Mouse (Mus musculus) E14TG2a.4 (cell line): ENCODE data around the gene Cwc25.

Experiments
- H3K27me3 ChIP-seq: 2 replicates; pipeline ENCODE4 v1.6.1; 2014; ENCODE audit warnings: low read length, control low read depth; ENCODE audit not compliant: insufficient read depth
- H3K36me3 ChIP-seq: 2 replicates; pipeline ENCODE4 v1.6.1; 2014; ENCODE audit warnings: low read length, control low read depth; ENCODE audit not compliant: insufficient read depth
- H3K4me1 ChIP-seq: replicated peaks from 2 replicates; pipeline ENCODE4 v1.6.1; 2014; ENCODE audit warnings: low read depth, low read length, control low read depth
- H3K4me3 ChIP-seq: replicated peaks from 2 replicates; pipeline ENCODE4 v1.5.1; 2014; ENCODE audit warnings: mild to moderate bottlenecking, low read length
- H3K9me3 ChIP-seq: 2 replicates; pipeline ENCODE4 v1.6.1; 2014; ENCODE audit warnings: low read length, control low read depth
- CTCF ChIP-seq: conservative IDR thresholded peaks from 2 replicates; pipeline ENCODE4 v1.5.1; 2014; ENCODE audit warnings: low read length
- NANOG ChIP-seq: IDR thresholded peaks from 2 replicates; pipeline ENCODE4 v1.6.1; 2014; ENCODE audit warnings: borderline replicate concordance, low read length, mixed read lengths
- POU5F1 ChIP-seq: IDR thresholded peaks from 2 replicates; pipeline ENCODE4 v1.6.1; 2014; ENCODE audit warnings: low read length, borderline replicate concordance

Cwc25 gene

DNA sequence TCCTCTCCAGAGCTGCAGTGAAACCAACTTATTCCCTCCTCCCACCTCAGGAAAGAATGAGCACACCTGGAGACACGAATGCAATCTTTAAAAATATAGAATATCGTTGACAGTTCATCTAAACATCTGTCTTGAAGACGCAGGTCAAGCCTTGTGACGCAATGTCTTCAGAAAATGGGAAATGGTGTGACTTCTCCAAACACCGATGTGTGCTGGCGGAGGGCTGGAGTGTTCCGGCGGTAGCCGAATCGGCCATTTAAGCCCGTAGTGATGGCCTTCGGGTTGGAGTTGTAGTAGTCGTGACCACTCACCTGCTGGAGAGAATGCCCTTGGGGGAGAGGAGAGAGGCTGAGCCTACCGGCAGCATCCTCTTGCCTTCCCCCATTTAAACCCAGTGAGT lies 5.1 kb upstream of the Cwc25 start:
- TF ChIP-seq POU5F1 (no peak), NANOG (no peak), CTCF (no peak)

DNA sequence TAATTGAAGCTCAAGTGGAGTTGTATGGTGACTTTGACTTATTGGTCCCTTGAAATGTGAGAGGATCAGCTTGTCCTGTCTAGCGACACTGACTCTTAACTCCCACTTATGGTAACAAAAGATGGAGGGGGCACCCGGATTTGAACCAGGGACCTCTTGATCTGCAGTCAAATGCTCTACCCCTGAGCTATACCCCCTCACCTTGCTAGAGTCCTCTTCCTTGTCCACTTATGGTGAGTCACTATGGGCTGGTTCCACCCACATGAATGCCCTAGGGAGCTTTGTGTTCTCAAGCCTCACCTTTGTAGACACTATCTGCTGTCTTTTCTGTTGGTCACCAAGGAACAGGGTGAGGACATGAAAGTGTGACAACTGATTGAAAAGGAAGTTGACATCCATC lies 3.3 kb upstream of the Cwc25 start:
- Histone ChIP-seq H3K4me1 (peaks cover 36% of the 10 kb centered on the region), H3K9me3 (no peaks in the 10 kb centered on the region), H3K36me3 (peaks cover 12% of the 10 kb centered on the region), H3K4me3 (no peak overlapping the region), H3K27me3 (0 out of 2 replicates have a peak, but pooled peaks cover 3% of the 10 kb centered on the region)
- TF ChIP-seq NANOG, result no peak
- no peak for TF ChIP-seq CTCF
- TF ChIP-seq POU5F1, result no peak

More for the DNA sequence above, 5.1 kb upstream of the Cwc25 start:
- Histone ChIP-seq H3K36me3 (peaks cover 23% of the 10 kb centered on the region), H3K4me3 (no peak overlapping the region), H3K9me3 (no peaks in the 10 kb centered on the region), H3K4me1 (peaks cover 41% of the 10 kb centered on the region), H3K27me3 (0 out of 2 replicates have a peak, but pooled peaks cover 3% of the 10 kb centered on the region)

DNA sequence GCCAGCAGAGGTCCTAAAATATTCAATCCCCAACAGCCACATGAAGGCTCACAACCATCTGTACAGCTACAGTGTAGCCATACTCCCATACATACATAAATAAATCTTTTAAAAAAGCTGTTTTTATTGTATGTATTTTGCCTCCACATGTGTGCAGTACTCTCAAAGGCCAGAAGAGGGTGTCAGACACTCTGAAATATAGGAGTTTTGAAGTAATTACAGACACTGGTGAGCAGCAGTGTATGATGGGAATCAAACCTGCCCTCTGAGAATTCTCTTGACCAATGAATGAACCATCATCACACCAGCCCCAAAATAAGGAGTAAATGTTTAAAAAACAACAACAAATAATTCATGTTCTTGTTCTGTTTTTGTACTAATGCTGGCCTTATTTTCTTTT lies 4.7 kb downstream of the Cwc25 start:
- Histone ChIP-seq H3K27me3 (no peaks in the 10 kb centered on the region), H3K4me1 (peaks cover 52% of the 10 kb centered on the region), H3K36me3 (peaks cover 84% of the 10 kb centered on the region), H3K9me3 (no peaks in the 10 kb centered on the region), H3K4me3 (no peak overlapping the region)
- TF ChIP-seq NANOG, result no peak
- peak; percentile 63 for TF ChIP-seq CTCF

DNA sequence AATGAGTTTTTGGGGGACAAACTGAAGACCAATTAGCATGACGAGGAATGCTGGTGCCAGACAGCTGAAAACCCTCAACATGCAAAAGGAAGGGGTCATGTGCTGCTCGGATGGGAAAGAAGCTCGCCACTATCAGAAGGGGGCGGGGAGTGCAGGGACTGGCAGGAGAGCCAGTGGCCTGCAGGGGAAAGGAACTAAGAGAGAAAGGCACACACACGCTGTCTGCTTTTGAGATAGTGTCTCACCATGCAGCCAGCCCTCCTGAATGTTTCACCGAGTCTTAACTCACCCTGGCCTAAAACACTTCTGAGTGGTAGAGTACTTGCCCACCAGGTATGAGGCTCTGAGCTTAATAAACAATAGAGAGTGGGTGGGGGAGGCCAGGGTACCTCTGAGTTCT lies 7.4 kb downstream of the Cwc25 start:
- H3K27me3 ChIP-seq, result no peaks in the 10 kb centered on the region
- no peaks in the 10 kb centered on the region for H3K9me3 ChIP-seq
- H3K4me1 ChIP-seq, result peaks cover 43% of the 10 kb centered on the region
- no peak for TF ChIP-seq POU5F1
- TF ChIP-seq CTCF, result no peak
- TF ChIP-seq NANOG, result no peak
- H3K36me3 ChIP-seq, result peaks cover 96% of the 10 kb centered on the region
- H3K4me3 ChIP-seq, result no peak overlapping the region

DNA sequence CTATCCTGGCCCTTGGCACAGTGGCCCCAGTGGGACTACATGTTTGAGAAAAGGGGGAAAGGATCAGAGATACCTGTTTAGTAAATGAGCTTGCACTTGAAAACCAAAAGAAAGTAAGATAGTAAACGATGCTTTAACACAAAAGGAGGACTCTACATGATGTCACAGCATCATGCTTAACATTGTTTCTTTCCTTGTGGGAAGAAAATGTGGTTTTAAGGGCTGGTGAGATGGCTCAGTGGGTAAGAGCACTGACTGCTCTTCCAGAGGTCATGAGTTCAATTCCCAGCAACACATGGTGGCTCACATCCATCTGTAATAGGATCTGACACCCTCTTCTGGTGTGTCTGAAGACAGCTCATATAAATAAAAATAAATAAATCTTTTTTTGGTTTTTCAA lies 8.2 kb downstream of the Cwc25 start:
- peaks cover 35% of the 10 kb centered on the region for H3K4me1 ChIP-seq
- no peaks in the 10 kb centered on the region for H3K27me3 ChIP-seq
- H3K4me3 ChIP-seq, result no peak overlapping the region
- H3K36me3 ChIP-seq, result peaks cover 98% of the 10 kb centered on the region
- TF ChIP-seq POU5F1, result no peak
- TF ChIP-seq NANOG, result no peak
- TF ChIP-seq CTCF, result no peak
- no peaks in the 10 kb centered on the region for H3K9me3 ChIP-seq

DNA sequence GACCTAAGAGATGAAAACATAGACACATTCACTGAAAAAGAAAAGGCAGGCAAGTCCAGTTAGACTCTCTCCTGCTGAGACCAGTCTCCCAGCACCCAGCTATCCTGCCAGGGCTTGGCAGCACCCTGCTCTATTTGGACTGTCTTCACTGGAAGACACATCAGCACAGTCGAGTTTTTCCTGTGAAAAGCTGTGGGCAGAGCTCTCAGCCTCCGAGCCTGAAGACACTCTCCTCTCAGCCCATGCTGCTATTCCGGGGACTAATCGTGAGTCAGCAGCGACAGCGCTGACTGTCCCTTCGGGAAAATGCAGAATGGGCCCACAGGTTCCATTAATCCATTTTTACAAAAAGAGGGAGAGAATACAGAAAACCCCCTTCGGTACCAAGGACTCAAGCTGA lies 13.1 kb downstream of the Cwc25 start:
- Histone ChIP-seq H3K4me1 (peaks cover 17% of the 10 kb centered on the region), H3K27me3 (no peaks in the 10 kb centered on the region), H3K4me3 (no peak overlapping the region), H3K9me3 (no peaks in the 10 kb centered on the region), H3K36me3 (peaks cover 97% of the 10 kb centered on the region)
- no peak for TF ChIP-seq POU5F1
- TF ChIP-seq CTCF, result no peak
- no peak for TF ChIP-seq NANOG

DNA sequence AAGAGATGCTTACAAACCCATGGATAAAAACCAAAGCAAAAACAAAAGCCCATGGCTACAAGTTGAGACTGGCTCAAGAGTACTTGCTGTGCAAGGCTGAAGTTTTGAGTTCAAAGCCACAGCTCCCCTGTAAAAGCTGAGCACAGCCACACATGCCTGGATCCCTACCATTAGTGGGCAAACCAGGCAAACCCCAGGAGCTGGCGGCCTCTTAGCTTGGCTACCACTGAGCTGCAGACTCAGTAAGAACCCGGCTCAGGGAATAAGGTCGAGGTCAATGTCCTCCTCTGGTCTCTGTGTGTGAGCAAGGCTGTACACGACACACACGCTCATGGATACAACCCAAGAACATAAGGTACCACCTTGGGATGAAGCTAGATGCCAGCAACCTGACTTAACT lies 17.9 kb downstream of the Cwc25 start:
- H3K27me3 ChIP-seq, result no peaks in the 10 kb centered on the region
- H3K9me3 ChIP-seq, result no peaks in the 10 kb centered on the region
- no peak overlapping the region for H3K4me3 ChIP-seq
- H3K4me1 ChIP-seq, result peaks cover 26% of the 10 kb centered on the region
- TF ChIP-seq CTCF (no peak), POU5F1 (no peak), NANOG (no peak)
- H3K36me3 ChIP-seq, result peaks cover 76% of the 10 kb centered on the region

DNA sequence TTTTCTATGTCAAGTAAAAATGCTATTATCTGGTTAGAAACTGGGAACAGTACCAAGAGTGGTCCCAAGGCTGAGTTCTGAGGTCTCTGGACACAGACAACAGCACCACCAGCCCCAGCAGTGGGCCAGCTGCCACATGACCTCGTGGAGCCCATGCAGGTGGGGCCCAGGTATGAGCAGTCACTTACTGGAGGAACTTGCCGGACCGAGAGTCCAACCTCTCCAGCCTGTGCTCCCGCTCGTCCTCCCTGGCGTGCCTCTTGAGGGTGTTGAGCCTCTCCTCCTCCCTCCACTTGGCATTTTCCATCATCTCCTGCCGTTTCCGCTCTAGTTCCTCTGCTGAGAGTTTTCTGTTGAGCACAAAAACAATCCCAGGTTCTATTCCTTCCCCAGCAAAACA lies 18.6 kb downstream of the Cwc25 start:
- Histone ChIP-seq H3K4me1 (peaks cover 33% of the 10 kb centered on the region), H3K36me3 (peaks cover 72% of the 10 kb centered on the region), H3K9me3 (no peaks in the 10 kb centered on the region), H3K4me3 (no peak overlapping the region), H3K27me3 (no peaks in the 10 kb centered on the region)
- TF ChIP-seq CTCF, result no peak
- no peak for TF ChIP-seq POU5F1
- TF ChIP-seq NANOG, result no peak

DNA sequence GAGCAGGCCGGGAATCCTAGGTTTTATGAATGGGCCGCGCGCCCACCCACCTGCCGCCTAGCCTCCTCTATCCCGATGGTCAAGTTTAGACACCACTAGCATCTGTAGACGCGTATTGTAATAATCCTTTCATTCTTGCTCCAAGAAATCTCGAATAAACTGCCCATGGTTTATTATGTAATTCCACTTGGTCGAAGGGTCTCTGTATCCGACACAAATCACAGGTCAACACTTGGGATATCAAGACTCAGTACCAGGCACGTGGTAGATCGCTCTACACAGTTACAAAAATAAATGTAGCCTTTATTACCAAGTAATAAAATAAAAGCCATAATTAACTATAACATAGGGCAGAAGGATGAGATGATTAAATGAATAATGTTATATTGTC lies 21.0 kb downstream of the Cwc25 start:
- TF ChIP-seq POU5F1 (no peak), CTCF (no peak), NANOG (no peak)

More for the DNA sequence above, 21.0 kb downstream of the Cwc25 start:
- peaks cover 58% of the 10 kb centered on the region for H3K4me1 ChIP-seq
- H3K36me3 ChIP-seq, result peaks cover 54% of the 10 kb centered on the region
- H3K9me3 ChIP-seq, result no peaks in the 10 kb centered on the region
- H3K27me3 ChIP-seq, result no peaks in the 10 kb centered on the region
- peak overlapping the region; percentile 92 for H3K4me3 ChIP-seq
